Mouse (Mus musculus) hindbrain, postnatal 0 days (tissue): ENCODE measurements around the gene St5. TPM values are rescaled to one million over a fixed set of nuclear protein-coding genes. Genes with fewer than 3 reads are reported as not detected.
A peak's percentile ranks its signal among the peaks of the same experiment; 100 is the strongest.

ENCODE experiments used
- ATAC-seq: fragments of 200-750 bp; cut with Nextera tagmentation; 2 replicates; pipeline ENCODE4 v1.8.0; 2017; ENCODE audit warnings: mild to moderate bottlenecking, moderate TSS enrichment, moderate library complexity
- DNase-seq: peaks from one replicate; pipeline ENCODE4 v3.0.0-alpha.2; 2015; ENCODE audit warnings: low spot score
- H3K27ac ChIP-seq: fragments of 300-500 bp; sonication (generic); 2 replicates; pipeline ENCODE4 v1.5.1; 2014; ENCODE audit warnings: mild to moderate bottlenecking
- H3K27me3 ChIP-seq: fragments of 300-500 bp; sonication (generic); 2 replicates; pipeline ENCODE4 v1.6.1; 2014; ENCODE audit warnings: low read length, mixed read lengths; ENCODE audit not compliant: insufficient read depth
- H3K36me3 ChIP-seq: fragments of 300-500 bp; sonication (generic); 2 replicates; pipeline ENCODE4 v1.6.1; 2014; ENCODE audit warnings: low read length, mixed read lengths; ENCODE audit not compliant: insufficient read depth
- H3K4me1 ChIP-seq: fragments of 300-500 bp; sonication (generic); 2 replicates; pipeline ENCODE4 v1.6.1; 2014; ENCODE audit warnings: antibody characterized with exemption, low read length, mixed read lengths; ENCODE audit not compliant: insufficient read depth
- H3K4me2 ChIP-seq: fragments of 300-500 bp; sonication (generic); 2 replicates; pipeline ENCODE4 v1.6.1; 2014; ENCODE audit warnings: low read depth, mild to moderate bottlenecking, low read length, moderate library complexity, mixed read lengths
- H3K4me3 ChIP-seq: fragments of 300-500 bp; sonication (generic); 2 replicates; pipeline ENCODE4 v1.5.1; 2014; ENCODE audit warnings: low read length
- H3K9ac ChIP-seq: fragments of 300-500 bp; sonication (generic); replicated peaks from 2 replicates; pipeline ENCODE4 v1.6.1; 2014; ENCODE audit warnings: mild to moderate bottlenecking, low read length, moderate library complexity, mixed read lengths
- H3K9me3 ChIP-seq: fragments of 300-500 bp; sonication (generic); 2 replicates; pipeline ENCODE4 v1.6.1; 2016; ENCODE audit warnings: low read length, mixed read lengths
- CTCF ChIP-seq: IDR thresholded peaks from 2 replicates; pipeline ENCODE4 v1.5.1; 2016; ENCODE audit warnings: antibody characterized with exemption, control low read depth, low read depth
- WGBS: fragments of 180-500 bp; shearing (Covaris S2); extraction: QIAGEN DNeasy Blood & Tissue Kit; methylation state at CpG from one replicate; pipeline ENCODE4 v1.1.7; 2014; 5-methylcytosine and 5-hydroxymethylcytosine counted together
- polyA plus RNA-seq: library from polyadenylated mRNA; unstranded; fragments of >200 nt; fragmentation: Nextera tagmentation; extraction: Ambion mirVana; gene quantifications from 2 replicates; pipeline ENCODE4 v1.2.1, GENCODE M21; 2015
- total RNA-seq: library from RNA; depleted of rRNA; stranded (reverse); fragments of >200 nt; gene quantifications from 2 replicates; pipeline ENCODE4 v1.2.3, GENCODE M21; 2014

St5 gene
- total and polyA plus RNA-seq, 2 experiments from 2014 or later: 21.2 to 34.0 TPM

DNA sequence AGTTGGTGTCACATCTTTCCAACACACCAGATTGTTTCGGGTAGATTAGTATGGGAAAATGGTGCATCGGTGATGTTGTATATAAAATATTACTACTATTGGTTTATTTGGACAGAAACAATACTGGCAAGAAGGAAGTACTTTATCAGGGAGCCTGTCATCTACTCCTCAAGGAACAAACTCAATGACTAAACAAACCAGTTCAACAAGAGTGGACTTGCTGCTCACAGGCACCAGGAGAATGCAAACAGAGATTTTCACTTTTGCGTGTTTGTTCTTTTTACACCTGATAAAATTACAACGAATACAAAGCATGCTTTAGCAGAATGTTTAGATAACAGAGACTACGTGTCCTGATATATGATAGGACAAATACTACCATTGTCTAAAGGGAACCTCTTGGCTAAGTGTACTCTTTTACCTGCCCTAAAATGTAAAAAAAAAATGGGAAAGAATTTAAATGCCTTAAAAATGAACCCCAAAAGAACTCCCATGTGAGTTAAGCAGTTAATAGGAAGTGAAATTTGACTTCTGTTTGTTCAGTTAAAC is 36.5 kb upstream of the St5 start:
- DNase-seq (no peak), ATAC-seq (no peak)
- WGBS: 94% methylated on average over 5 of the region's 5 CpGs
- Histone ChIP-seq H3K9ac (no peak overlapping the region), H3K4me2 (no peak overlapping the region), H3K36me3 (peaks cover 54% of the 10 kb centered on the region), H3K4me1 (no peaks in the 10 kb centered on the region), H3K9me3 (no peaks in the 10 kb centered on the region), H3K27me3 (no peaks in the 10 kb centered on the region), H3K4me3 (no peak overlapping the region), H3K27ac (no peak overlapping the region)
- no peak for TF ChIP-seq CTCF

DNA sequence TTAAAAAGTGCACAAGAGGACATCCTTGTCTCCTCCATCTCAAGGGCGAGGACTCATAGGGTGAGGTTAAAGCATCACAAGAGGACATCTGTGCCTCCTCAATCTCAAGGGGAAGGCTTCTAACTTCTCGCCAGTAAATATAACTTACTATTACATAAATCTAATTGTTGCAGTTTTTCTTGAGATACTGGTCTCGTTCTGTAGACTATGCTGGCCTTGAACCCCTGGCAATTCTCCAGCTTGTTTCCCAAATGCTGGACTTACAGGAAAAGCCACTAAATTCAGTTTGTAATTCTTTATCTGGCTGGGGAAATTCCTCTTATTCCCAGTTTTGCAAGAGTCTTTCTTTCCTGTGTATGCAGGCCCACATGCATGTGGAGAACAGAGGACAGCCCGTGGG is 31.4 kb upstream of the St5 start:
- no peaks in the 10 kb centered on the region for H3K27me3 ChIP-seq
- 91% methylated on average over 4 of the region's 4 CpGs for WGBS

DNA sequence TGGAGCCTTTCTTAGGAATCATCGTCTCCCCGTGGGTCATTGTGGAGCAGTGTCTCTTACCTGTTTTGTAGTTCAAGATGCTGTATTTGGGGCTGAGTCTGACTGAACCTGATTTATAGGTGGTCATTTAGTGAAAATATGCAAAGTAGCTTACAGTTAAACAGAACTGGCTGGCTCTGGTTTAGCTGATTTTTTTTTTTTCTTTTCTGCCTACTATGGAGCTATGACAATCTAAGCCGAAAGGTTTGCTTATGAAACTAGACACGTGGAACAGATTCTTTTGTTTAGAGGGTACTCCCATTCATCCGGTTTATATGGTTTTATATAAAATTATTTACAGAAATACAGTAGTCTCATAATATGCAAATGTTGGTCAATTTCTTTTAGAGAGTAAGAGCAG is 28.2 kb upstream of the St5 start, which contains the start of gene Ascl3:
Gene Ascl3, minus strand, starts transcription at position 101 of the 400 bp plus-strand sequence.
- 79% methylated on average over 5 of the region's 5 CpGs for WGBS
- no peak for ATAC-seq
- H3K4me1 ChIP-seq: no peaks in the 10 kb centered on the region

More for the DNA sequence above, 31.4 kb upstream of the St5 start:
- H3K4me1 ChIP-seq: no peaks in the 10 kb centered on the region
- ATAC-seq: no peak
- no peaks in the 10 kb centered on the region for H3K9me3 ChIP-seq
- no peak for TF ChIP-seq CTCF
- DNase-seq: no peak
- H3K4me3 ChIP-seq: no peak overlapping the region
- H3K4me2 ChIP-seq: no peak overlapping the region
- H3K9ac ChIP-seq: no peak overlapping the region
- no peak overlapping the region for H3K27ac ChIP-seq
- peaks cover 28% of the 10 kb centered on the region for H3K36me3 ChIP-seq

DNA sequence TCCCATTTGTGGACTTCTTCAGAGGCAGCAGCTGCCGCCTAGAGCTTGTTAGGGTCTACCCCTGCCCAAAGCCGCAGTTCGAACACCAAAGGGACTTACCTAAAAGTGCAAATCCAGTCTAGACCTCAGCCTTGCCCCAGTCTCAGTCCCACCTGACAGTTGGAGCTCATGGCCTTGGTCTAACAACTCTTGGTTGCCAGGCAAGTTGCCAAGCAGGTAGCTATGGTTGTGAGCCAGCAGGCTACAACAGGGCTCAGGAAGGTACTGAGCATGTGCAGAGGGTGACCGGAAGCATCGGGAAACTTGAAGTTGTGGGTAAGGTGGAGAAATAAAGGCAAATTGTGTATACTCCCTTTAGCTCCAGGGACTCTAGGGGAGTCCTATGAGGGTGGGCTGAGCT is 20.3 kb upstream of the St5 start, which contains the start of gene BC051019:
Gene BC051019, minus strand, starts transcription at position 154 of the 400 bp plus-strand sequence.
- Histone ChIP-seq H3K9ac (no peak within 1 kb of the TSS), H3K4me1 (no peaks in the 10 kb centered on the region), H3K36me3 (no peaks in the 10 kb centered on the region), H3K27me3 (no peaks in the 10 kb centered on the region), H3K4me2 (no peak within 1 kb of the TSS), H3K27ac (no peak within 1 kb of the TSS), H3K9me3 (no peaks in the 10 kb centered on the region), H3K4me3 (no peak within 1 kb of the TSS)
- WGBS: 93% methylated on average over 5 of the region's 5 CpGs
- ATAC-seq: no peak
- TF ChIP-seq CTCF: no peak
- no peak for DNase-seq

More for the DNA sequence above, 28.2 kb upstream of the St5 start, which contains the start of gene Ascl3:
- Histone ChIP-seq H3K4me3 (no peak within 1 kb of the TSS), H3K9ac (no peak within 1 kb of the TSS), H3K36me3 (peaks cover 20% of the 10 kb centered on the region), H3K27ac (no peak within 1 kb of the TSS), H3K9me3 (no peaks in the 10 kb centered on the region), H3K27me3 (no peaks in the 10 kb centered on the region), H3K4me2 (no peak within 1 kb of the TSS)
- no peak for DNase-seq
- no peak for TF ChIP-seq CTCF

DNA sequence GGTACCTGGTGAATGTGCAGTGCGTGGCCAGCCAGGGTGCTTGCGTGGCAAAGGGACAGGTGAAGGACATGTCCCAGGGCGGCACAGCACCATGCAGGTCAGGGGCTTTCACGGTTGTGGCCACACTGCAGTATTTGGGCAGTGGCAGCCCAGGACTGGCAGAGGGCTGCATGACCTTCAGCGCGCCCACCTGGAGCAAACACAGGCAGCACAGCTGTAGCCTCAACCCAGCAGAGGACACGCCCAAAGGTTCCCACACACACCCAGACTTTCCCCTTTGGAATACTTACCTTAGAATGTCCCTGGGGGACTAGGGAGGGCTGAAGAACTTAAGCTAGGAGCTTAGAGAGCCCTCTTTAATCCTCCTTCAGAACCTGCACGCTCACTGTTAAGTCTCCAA is 19.7 kb upstream of the St5 start:
- ATAC-seq: no peak
- 94% methylated on average over 8 of the region's 8 CpGs for WGBS
- H3K4me3 ChIP-seq: no peak overlapping the region
- H3K9ac ChIP-seq: no peak overlapping the region
- TF ChIP-seq CTCF: no peak
- no peaks in the 10 kb centered on the region for H3K9me3 ChIP-seq
- H3K4me2 ChIP-seq: no peak overlapping the region
- H3K27me3 ChIP-seq: no peaks in the 10 kb centered on the region
- no peak overlapping the region for H3K27ac ChIP-seq
- no peak for DNase-seq
- no peaks in the 10 kb centered on the region for H3K4me1 ChIP-seq
- no peaks in the 10 kb centered on the region for H3K36me3 ChIP-seq

DNA sequence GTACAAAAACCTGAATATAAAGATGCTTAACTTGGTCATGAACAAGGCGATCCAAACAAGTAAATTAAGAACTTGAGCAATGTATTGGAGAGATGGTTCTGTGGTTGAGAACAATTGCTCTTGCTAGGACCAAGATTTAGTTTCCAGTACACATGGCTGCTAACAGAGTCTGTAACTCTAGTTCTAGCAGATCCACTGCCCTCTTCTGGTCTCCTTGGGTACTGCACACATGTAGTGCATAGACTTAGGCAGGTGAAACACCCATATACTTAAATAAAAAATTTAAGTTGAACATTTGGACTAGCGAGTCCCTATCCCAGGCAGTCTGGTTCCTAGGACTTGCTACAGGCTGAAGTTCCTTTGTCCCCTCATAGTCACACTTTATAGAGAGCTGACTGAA is 19.2 kb upstream of the St5 start:
- Histone ChIP-seq H3K4me2 (no peak overlapping the region), H3K9me3 (no peaks in the 10 kb centered on the region), H3K27me3 (no peaks in the 10 kb centered on the region), H3K36me3 (no peaks in the 10 kb centered on the region), H3K4me1 (no peaks in the 10 kb centered on the region), H3K4me3 (no peak overlapping the region), H3K9ac (no peak overlapping the region), H3K27ac (no peak overlapping the region)
- peak; percentile 32 for TF ChIP-seq CTCF
- DNase-seq (no peak), ATAC-seq (no peak)
- 97% methylated on average over 2 of the region's 2 CpGs for WGBS

DNA sequence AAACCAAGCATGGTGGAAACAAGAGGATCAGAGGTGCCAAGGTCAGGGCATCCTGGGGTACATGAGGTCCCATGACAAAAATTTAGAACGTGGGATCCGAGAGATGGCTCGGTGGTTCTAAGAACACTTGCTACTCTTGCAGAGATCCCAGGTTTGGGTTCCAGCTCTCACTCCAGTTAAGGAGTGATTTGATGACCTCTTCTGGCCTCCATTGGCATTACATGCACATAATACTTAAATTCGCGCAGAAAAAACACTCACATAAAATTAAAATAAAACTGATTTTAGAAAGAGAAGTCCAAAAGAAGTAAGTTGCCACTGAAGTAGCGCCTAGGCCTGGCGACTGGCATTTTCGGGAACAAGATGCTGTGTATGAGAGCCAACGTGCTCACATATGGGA is 15.9 kb upstream of the St5 start:
- H3K9me3 ChIP-seq: no peaks in the 10 kb centered on the region
- H3K9ac ChIP-seq: no peak overlapping the region
- TF ChIP-seq CTCF: peak; percentile 66
- H3K4me3 ChIP-seq: no peak overlapping the region
- H3K27me3 ChIP-seq: no peaks in the 10 kb centered on the region
- no peaks in the 10 kb centered on the region for H3K36me3 ChIP-seq
- no peak overlapping the region for H3K4me2 ChIP-seq
- no peaks in the 10 kb centered on the region for H3K4me1 ChIP-seq
- WGBS: 59% methylated on average over 9 of the region's 9 CpGs
- ATAC-seq (no peak), DNase-seq (peak; percentile 78)
- no peak overlapping the region for H3K27ac ChIP-seq
